Mouse (Mus musculus): Measurements from ENCODE around the gene Ppp1r12b. TPM values are rescaled to one million over a fixed set of nuclear protein-coding genes. Genes with fewer than 3 reads are reported as not detected.
"Not testable (repeated sequence)": the region's sequence is repeated elsewhere in the genome, so short reads cannot be mapped to it uniquely, and the experiment has no call there.

Ppp1r12b gene
- total RNA-seq, 2 experiments from 2014 or later = 152 to 171 TPM

DNA sequence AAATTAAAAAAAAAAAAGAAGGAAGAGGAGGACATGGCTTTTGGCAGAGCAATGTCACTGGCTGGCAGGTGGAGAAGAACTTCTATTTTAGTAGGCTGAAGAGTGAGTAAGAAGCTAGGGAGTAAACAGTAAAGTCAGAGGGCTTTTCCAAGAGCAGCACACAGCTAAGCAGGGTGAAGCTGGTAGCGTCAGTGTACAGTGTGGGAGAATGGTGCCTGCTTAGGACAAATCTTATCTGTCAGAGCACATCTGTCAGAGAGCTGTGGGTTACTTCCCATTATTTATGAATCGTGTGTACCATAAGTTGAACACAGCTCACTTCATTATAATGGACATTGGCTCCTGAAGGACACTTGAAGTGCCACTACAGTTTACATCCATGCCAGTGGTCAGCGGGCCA is 102.9 kb downstream of the Ppp1r12b start:
- no peak for DNase-seq (ENCODE audit: low spot score)

DNA sequence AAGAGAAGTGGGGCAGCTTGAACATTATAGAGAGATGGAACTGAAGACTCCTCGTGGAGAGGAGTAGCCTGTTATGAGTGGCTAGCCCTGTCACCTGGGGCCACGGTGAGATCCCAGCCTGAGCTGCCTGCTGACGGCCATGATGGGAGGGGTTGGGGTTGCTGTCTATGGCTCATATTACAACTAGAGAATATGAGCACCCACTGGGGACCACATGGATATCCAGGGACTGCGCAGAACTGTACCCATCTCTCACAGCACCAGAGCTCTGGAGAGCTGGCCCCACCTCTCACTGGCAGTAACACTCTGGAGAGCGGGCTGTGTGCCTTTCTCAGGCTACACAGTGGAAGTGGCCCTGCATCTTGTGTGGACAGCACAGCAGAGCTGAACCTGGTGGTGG is 104.5 kb downstream of the Ppp1r12b start:
- no peak for DNase-seq (ENCODE audit: low spot score)

DNA sequence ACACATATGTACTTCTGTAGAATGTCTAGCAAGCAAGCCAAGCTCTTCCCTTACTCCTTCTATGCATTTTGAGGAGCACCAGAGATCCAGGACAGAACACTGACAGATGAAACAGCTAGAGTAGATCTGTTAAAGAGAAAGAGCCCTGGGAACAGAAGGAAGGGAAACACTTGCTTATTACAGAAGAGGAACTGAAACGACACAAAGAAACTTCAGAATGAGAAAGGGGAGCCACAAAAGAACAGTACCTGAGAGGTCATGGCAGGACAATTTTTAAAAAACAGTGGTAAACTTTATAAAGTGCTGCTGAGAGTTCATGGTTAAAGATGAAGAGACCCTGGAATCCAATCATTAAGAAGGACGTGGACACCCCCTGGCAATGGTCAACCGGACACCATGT is 105.4 kb downstream of the Ppp1r12b start:
- no peak for DNase-seq (ENCODE audit: low spot score)

DNA sequence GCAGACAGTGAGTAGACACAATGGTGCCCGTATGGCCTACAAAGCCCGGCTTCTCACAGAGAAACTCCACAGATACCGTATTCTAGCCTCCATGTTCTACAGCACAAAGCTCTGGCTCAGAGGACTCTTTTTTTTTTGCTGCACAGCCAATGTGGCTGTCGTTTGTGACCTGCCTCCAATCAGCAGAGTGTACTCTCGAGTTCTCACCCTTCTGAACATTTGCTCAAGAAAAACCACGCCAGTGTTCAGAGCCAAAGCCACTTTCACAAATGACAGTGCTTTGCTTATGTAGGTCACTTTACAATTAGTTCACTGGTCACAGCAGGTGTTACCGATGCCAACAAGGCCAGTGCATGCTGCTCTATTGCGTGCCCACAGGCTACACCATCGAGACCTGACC is 107.9 kb downstream of the Ppp1r12b start:
- no peak for DNase-seq (ENCODE audit: low spot score)

DNA sequence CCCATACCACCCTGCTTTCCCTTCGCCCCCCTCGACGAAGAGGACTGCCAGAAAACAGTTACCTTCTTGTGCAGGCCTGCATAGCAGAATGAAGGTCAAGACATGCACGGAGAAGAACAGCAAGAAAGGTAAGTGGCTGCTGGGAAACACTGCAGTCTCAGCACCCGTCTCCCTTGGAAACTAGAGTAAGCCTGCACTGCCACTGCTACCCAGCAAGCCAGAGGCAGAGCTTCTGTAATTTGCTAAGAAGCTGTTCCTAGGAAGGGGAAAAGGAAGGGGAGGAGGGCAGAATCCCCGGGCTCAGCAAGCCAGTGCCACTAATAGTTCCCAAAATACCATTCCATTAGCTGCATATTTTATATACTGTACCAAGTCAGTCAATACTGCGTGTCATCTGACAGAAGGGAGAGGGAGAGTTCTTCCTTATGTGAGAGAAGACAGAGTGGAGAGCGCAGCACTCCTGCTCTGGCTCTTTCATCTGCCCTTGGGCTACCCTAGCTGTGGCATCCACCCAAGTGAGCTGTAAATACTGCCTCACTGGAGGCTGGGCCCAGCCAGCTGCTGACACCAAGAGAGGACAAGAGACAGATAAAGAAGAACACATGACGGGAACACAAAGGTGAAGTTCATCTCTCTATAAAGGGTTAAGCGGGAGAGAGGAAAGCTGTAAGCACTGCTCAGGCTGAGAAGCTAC is 109.3 kb downstream of the Ppp1r12b start:
- DNase-seq (ENCODE audit: low spot score) = peak; percentile 64

DNA sequence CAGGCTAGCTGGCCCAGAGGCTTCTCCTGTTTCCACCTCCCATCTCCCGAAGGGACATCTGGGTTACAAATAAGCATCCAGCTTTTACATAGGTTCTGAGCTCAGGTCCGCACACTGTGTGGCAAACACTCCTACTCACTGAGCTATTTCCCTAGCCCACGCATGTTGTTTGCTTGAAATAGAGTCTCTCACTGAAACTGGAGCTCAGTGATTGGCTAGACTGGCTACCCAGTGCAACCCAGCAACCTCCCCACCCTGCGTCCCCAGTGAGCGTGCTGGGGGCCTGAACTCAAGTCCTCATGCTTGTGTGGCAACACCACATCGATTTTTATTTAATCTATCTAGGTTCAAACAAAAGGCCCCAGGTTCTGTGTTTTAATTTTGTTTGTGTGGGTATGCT is 112.4 kb downstream of the Ppp1r12b start:
- no peak for DNase-seq (ENCODE audit: low spot score)

DNA sequence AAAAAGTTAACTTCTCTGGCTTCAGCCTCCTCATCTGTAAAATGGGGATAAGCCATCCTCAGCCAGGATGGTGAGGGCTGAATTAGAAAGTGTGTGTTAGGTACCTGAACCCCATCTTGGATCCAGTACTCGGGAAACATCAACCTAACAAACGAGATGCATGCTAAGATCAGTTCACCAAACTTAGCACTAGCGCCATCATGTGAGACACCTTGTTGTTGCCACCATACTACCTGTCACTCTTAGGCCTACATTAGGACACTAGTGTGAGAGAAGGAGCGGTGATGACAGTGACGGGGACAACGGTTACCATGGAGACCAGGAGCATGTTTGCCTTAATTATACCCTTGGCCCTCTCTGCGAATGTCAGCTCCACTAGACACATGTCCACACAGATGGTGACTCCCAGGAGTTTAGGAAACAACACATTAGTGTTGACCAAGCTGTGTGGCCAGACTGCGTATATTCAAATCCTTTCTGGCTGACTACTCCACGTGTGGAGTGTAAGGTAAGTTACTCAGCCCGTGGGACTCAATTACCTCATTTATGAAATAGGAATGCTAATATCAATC is 118.7 kb downstream of the Ppp1r12b start:
- no peak for DNase-seq (ENCODE audit: low spot score)

DNA sequence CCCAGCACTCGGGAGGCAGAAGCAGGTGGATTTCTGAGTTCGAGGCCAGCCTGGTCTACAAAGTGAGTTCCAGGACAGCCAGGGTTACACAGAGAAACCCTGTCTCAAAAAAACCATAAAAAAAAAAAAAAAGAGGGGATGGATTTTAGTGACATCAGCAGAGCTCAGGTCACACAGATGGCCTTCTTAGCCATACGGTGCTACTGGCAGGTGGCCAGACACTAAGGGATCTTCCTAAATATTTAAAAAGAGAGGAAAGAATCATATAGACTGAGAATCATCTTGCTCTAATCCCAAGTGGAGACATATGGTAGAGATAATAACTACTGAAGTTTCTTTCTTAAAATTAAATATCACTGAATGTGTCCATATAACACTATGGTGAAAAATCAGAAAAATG is 124.9 kb downstream of the Ppp1r12b start:
- DNase-seq (ENCODE audit: low spot score) = not testable (repeated sequence)

DNA sequence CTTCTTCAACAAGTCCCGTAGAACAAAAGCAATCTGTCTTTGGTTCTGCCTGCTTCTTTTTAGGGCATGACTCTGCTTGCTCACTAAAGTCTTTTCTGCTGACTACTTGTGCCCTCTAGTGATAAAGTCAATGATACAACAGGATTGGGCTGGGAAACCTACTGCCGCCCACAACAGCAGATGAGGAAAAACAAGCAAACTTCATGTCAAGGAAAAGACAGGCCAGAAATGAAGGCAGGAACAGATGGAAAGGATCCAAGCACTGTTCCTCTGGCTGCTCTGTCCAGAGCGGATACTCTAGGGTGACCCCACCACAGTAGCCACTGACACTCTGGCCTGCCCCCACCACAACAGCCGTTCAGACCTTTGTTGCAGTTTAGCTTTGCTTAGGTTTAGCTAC is 126.1 kb downstream of the Ppp1r12b start:
- peak; percentile 44 for DNase-seq (ENCODE audit: low spot score)

DNA sequence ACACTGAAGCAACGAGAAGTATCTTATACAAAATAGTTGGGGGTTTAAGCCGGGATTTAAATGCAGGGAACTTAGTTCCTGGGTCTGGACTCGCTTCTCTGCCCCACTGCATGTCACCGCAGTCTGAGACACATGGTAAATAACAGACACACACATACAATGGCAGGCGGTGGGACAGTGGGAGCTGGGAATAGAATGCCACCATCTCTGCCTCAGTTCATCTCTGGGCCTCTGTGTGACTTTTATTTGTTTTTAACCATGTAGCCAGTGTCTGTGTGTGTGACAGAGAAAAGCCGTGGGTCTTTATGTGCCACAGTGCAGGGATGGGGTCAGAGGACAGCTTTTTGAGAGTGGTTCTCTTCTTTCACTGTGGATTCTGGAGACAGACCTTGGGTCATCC is 130.8 kb downstream of the Ppp1r12b start:
- DNase-seq (ENCODE audit: low spot score) = no peak

DNA sequence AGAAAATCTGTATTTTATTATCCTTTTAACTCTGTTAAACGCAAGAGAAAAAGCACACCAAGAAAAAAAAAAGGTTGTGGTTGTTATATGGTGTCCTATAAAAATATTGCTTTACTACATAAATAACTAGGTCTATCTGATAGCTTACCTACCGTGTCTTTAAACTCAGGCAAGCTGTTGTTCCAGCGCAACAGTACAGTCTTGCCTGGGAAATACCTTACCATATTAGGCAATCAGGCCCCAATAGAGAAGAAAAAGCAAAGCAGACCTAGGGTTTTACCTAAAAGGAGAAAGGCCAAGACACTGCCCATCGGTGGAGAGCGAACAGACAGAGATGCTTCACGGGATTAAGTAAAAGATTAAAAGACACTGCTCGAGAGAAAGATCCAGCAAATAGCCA is 131.9 kb downstream of the Ppp1r12b start:
- DNase-seq (ENCODE audit: low spot score) = no peak

DNA sequence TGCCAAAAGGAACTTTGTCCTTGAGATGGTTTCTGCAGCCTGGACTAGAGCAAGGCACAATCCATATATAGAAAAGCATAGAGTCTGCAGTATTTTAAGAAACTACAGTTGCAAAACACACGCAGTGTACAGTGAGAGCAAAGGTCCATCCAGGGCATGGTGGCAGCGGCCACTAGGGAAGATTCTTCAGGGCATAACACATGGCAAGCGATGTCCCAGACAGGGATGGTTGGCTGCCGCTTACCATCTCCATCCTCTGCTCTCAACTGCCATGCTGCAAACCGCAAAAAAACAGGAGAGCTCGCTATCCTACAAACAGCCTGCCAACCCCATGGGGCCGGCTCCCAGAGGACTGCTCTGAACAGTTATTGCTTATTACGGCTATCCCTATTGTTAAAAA is 132.4 kb downstream of the Ppp1r12b start:
- DNase-seq (ENCODE audit: low spot score) = peak; percentile 70

DNA sequence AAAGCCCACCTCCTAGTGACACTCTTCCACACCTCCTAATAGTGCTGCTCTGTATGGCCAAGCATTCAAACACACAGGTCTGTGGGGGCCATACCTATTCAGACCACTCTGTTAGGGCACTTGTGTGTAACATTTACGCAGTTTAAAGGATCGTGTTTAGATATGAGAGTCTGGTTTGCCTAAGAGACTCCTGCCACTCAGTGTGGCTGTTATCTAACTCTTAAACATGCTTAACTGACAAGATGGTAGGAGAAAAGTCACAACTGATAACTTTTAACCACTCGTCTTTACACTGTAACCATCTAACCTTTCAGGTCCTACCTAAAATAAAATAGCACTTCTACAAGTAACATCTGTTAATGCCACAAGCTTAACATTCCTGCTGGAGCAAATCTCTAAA is 134.9 kb downstream of the Ppp1r12b start:
- DNase-seq (ENCODE audit: low spot score) = no peak

DNA sequence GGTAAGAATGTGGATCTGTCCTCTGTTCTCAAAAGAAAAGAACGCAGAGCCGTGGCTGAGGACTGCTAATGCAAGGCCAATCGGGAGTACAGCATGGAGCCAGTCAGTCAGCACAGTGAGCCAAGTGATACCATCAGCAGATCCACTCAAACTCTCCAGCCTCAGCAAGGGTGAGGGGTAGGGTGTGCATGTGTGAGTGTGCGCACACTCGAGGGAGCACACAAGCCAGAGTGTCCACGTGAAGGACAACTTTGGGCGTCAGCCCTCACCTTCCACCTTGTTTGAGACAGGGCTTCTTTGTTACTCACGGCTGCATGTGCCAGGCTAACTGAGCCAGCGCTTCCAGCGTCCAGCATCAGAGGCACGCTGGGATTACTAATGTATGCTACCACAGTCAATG is 136.5 kb downstream of the Ppp1r12b start:
- DNase-seq (ENCODE audit: low spot score) = no peak

DNA sequence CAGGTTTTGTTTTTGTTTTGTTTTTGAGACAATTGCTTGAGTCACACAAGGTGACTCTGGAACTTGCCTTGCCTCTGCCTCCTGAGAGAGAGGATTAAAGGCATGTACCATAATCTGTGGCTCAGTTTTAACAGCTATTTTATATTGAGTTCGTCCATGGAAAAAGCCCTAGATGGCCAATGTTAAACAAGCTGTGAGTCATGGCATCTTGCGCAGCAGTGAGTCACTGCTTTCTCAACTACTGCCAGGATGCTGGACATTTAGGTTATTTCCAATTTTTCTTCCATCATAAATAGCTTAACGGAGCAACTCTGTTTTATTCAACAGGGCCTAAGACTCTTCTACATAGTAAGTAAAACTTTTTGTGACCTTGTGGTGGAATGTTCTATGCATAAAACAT is 137.0 kb downstream of the Ppp1r12b start:
- DNase-seq (ENCODE audit: low spot score) = no peak

DNA sequence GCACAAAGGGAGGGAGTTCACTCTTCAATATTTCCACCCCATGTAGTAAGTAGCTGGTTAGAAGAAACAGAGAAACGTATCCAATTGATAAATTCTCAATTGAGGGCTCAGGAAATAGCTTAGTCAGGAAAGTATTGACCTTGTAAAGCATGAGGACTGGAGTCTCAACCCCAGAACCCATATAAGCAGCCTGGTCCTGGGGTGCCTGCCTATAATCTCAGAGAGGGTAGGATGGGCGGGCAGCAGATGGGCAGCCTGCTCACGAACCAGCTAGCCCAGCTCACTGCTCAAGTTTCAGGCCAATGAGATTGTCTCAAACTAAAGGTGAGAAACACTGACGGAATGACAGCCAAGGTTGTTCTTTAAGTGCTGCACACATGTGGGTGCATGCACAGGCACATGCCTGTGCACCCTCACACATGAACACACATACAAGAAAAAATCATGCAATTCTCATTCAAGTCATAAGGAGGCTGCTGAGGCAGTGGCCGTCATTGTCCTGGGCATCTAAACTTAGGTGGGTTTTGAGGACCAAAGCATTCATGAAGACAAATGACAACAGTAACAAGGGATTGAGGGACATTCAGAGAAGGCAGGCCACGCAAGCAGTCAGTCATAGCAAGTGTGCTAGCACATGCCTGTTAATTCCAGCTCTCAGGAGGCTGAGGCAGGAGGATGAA is 137.7 kb downstream of the Ppp1r12b start:
- DNase-seq (ENCODE audit: low spot score) = no peak

DNA sequence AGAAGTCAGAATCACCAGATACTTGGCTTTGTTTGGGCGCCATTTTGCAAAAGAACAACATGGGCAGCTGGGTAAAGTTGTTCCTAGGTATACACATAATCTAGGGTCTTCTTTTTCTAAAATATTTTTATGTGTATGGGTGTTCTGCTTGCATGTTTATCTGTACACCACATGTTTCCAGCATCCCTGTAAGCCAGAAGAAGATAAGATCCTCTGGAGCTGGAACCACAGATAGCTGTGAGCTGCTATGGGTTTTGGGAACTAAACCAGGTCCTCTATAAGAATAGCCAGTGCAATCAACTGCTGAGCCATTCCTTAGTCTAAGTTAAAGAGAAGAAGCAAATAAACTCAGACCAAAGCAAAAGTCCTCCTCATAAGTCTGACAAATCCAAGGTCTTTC is 138.6 kb downstream of the Ppp1r12b start:
- no peak for DNase-seq (ENCODE audit: low spot score)

DNA sequence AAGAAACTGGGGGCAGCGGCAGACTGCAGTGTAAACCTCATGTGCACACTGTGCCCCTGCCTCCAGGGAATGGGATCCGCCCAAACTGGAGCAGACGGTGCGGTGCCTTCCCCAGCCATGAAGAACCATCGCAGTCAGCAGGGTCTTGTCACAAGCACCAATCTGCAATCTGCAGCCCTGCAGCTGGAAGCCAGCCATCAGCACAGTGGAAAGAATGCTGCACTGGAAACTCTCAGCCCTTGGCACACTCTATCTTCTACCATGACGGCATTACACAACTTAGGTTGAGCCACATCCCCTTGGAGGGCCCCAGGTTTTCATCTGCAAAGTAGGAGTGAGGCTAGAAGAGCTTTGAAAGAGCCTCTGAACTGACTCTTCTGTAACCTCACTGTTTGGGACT is 139.1 kb downstream of the Ppp1r12b start:
- peak; percentile 80 for DNase-seq (ENCODE audit: low spot score)

DNA sequence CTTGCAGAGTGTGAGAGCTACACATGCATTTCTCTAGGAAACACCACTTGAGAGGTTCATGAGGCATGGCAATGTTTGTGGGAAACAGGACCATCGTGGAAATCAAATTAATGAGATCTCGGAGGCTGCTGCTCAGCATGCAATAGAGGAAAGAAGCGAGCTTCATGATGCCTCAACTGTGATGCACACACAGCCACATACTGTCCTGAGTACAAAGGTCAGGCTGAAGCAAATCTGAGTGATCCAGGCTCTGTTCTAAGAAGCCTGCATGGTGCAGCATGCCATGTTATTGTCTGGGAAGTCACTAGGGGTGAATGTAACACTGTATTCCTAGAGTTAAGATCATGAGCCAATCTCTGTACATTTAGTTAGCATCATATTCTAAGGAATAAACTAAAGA is 140.0 kb downstream of the Ppp1r12b start:
- no peak for DNase-seq (ENCODE audit: low spot score)

DNA sequence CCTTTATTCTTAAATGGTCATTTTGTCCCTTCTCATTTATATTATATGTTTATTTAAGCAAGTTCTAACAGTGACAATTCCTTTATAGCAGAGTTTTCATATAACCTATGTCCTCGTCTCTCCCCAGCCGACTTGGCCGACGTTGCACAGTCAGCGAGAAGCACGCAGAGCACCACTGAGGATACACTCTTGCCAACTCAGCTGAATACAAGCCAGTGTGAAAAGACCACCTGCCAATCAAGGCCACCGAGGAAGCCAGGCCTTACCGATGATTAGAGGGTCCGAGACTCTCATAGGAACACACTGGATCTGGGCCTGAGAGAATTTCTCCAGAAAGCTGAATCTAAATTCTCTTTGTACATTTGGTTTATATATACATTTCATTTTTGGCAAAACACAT is 150.3 kb downstream of the Ppp1r12b start:
- no peak for DNase-seq (ENCODE audit: low spot score)

DNA sequence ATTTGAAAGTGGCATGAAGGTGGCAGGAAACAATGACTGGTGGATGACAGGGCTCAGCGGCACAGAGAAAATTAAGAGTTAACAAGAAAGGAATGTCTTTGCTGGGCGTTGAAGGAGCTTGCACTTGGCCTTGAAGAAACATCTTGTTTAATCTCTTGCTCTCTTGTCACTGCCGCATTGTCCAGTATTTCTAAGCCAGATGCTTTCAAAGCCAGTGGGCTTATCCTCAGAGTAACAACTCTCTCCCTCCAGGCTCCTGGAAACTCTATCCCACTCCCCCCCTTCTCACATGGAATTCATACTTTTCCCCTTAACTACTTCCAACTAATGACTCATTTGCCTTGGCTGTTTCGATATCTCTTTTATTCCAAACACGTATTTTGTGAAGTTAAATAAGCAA is 151.4 kb downstream of the Ppp1r12b start:
- DNase-seq (ENCODE audit: low spot score) = peak; percentile 44

DNA sequence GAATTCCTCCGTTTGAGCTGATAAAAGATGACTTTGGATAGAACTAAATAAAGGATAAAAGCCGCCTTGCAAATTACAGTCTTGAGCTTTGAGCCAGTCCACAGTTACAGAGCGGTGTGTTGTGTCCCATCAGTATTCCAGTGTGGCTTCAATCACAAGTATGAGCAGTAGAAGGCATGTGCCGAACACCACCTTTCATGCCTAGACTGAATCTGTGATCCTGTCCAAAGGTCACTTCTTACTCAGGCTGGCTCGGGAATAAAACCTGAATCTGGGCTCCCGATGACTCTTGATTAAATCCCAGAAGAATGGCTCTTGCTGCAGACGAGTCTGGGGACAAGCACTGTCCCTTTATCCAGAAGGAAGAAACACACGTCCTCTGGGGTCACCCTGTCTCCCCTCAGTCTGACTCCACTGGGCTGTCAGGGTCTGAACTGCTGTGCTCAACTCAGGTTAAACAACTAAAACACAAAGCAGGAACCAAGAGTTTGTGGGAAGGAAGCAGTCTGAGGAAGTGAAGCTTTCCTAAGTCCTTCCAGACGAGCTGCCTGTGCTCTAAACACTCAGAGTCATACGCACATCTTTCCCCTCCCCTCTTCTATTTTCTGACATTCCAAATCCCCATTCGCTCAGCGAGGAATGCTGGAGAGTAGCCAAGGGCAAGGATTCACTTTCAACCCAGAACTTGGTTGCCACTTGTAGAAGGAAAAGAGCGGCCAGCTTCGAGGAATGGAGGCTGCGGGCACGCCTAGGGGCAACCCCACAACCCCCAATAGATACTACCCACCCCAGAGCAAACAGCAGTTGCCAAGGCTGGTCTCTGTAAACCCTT is 152.2 kb downstream of the Ppp1r12b start:
- peak; percentile 87 for DNase-seq (ENCODE audit: low spot score)
